Mouse (Mus musculus) T-cell, adult 2 months (primary cell): ENCODE data around the gene Zfp512.
"Not testable (repeated sequence)": the region's sequence is repeated elsewhere in the genome, so short reads cannot be mapped to it uniquely, and the experiment has no call there.

Source experiments
- DNase-seq: peaks from one replicate; pipeline ENCODE4 v3.0.0; 2022; ENCODE audit warnings: low spot score

Zfp512 gene

DNA sequence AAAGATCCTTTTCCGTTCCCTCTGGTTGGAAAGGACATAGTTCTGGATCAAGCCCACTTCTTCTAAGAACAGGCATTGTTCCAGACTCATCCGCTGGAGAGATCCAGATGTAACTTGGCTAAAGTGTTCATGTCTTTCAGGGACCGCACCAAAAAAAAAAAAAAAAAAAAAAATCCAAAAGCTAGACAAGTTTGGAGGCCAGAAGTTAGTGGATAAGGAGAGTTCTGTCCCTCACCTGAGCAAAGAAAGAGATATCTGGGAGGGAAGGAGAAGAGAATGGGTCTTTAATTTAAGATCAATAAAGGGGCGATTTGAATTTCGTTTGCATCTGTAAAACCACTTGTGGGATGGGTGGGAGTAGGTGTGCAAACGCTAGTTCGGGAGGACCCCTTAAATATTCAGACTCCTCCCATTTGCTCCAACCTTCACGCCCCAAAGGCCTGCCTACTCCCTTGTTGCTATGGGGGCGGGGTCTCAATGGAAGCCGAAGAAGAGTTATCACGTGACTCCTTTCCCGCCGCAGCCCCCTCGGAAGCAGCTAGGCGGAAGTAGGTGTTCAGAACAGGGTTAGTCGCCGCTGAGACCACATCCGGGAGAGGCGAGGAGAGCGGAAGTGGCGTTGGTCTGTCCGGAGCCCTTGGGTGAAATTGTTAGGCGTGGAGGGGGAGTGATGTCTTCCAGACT is at the start of gene Zfp512:
Zfp512 (plus strand) TSS at position 554 of the 684 bp plus-strand sequence.
- DNase-seq, result peak; percentile 91

GRCm38 (mm10) chr5:31434727-31435126 is 17.5 kb upstream of the Zfp512 start:
- not testable (repeated sequence) for DNase-seq

DNA sequence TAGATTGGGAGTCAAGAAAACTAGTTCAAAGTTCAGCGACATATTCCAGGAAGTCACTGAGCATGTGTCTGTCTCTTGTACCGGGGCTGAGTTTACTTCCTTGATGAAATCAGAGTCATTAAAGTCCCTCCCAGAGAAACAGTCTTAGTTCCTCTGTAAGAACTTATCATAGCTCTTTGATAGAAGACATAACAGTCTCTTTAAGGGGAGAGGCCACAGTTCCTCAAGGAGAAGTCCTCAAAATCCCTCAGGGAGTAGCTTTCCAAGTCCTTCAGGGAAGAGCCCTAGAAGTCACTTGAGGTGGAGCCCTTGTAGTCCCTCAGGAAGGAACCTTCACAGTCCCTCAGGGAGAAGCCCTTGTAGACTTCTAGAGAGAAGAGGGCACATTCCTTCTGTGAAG is 895 bp upstream of the Zfp512 start:
- DNase-seq, result no peak

GRCm38 (mm10) chr5:31452562-31452878 is 289 bp downstream of the Zfp512 start:
- DNase-seq, result no peak

- DNase-seq, result no peak
Measured at GRCm38 (mm10) chr5:31452886-31453410, 717 bp downstream of the Zfp512 start.

DNA sequence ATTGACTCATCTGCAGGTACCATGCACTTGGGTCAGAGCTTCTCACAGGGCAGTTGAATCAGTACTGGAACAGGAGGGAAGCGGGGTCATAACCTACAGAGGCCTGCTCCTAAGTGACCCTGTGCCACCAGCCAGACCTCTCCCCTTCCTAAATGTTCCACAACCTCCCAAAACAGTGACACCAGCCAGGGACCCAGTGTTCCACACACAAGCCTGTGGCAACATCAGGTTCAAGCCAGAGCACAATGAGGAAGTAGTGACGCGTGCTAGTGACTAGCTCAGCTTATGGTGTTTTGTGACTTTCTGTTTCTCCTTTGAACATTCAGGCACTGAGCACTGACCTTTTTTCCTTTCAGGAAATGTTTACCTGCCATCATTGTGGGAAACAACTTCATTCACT is 15.6 kb downstream of the Zfp512 start:
- DNase-seq, result no peak

- DNase-seq, result no peak
Measured at GRCm38 (mm10) chr5:31469711-31470110, 17.5 kb downstream of the Zfp512 start.

DNA sequence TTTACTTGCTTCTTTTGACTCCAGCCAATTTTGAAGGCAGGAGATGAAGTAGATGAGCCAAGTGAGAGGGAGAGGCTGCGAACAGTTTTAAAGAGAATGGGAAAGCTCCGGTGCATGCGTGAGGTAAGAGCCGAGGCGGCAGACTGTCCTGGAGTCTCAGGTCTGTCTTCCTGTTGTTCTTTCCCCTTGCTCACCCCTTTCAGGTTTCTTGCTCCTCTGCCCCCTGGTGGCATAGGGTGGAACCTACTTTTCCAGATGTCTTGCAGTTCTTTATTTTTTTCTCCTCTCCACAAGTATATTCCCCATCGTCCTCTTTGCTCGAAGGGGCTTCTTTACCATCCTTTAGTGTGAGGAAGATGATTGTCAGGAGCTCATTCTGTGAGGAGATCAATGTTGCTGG is 18.1 kb downstream of the Zfp512 start:
- peak; percentile 48 for DNase-seq

DNA sequence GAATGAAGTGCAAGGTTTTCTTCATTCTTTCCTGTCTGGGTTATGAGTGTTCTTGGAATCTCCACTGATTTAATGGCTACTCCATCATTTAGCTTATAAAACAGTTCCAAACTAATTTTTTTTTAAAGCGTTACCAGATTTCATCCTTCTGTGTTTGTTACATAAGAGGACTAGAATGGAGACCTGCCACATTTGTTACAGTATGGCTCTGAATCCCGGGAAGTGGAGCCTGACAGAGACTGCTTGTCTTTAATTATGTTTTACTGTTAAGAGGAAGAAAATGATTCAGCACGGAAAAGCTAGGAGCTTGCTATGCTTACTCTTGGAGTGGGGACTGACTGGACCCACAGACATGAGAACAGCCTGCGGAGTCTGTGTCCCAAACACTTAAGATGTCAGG is 28.3 kb downstream of the Zfp512 start:
- DNase-seq, result no peak

DNA sequence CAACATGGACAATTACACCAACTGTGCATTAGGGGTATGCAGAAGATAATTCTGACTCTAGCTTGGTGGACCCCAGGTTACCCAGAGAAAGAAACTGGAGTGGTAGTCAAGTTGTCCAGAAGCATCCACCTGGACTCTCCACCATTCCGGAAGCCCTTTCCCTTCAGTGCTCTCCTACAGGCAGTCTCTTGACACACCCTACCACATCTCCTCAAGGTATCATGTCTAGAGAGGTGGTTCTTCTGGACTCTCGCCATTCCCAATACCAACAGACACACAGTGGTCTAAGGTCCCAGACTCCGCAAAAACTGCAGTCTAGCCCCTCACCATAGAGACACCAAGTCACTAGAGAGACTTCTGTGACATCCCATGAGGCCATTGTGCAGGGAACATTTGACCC is 33.2 kb downstream of the Zfp512 start, which contains the start of gene 4930548H24Rik:
4930548H24Rik (plus strand) TSS at position 301 of the 400 bp plus-strand sequence.
- no peak for DNase-seq

- DNase-seq, result no peak
Measured at GRCm38 (mm10) chr5:31487889-31488288, 35.7 kb downstream of the Zfp512 start.

DNA sequence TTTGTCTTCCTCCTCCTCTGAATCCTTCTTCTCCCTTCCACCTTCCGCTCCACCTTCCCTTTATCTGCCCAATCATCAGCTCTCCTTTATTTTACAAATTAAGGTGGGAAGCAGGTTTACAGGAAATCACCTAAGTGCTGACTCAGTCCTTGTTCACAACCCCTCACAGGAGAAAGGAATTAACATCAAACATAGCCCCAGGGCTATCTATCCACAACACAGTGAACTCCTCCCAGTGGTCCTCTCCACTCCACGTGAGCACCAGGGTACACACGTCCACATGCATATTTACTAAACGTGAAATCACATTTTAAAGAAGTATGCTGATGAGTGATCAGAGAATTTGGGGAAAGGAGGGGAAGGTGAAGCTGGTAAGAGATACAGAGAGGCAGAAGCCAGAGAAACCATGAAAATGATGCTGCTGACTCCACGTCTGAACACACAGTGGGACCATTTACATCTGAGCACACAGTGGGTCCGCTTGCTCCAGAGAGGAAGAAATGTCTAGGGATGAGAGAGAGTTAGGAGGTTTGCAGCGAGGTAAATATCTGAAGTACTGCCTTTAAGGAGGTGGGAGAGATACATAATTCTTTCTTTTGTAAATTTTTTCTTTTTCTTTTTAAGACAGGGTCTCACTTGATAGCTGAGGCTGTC is 37.0 kb downstream of the Zfp512 start:
- no peak for DNase-seq

- no peak for DNase-seq
Measured at GRCm38 (mm10) chr5:31492031-31492430, 39.8 kb downstream of the Zfp512 start.

- peak; percentile 82 for DNase-seq
Measured at GRCm38 (mm10) chr5:31494513-31495297, 42.5 kb downstream of the Zfp512 start, which contains the start of gene Gpn1. TSS of gene Gpn1 (plus strand) at chr5:31494741.

DNA sequence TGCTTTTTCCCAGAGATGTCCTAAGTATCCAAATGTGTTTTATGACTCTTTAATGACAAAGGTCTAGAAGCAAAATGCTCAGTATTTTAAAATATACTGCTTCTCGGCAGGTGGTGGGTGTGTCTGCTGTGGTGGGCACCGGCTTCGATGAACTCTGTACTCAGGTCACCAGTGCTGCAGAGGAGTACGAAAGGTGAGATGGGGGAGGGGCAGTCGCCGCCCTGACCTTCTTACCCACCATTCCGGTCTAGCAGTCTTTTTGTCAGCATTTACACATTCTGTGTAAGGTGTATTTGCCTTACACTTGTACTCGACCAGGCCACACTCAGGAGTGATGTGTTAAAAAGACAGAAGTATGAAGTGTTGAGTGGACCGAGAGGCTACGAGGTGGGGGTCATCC is 52.6 kb downstream of the Zfp512 start:
- no peak for DNase-seq

DNA sequence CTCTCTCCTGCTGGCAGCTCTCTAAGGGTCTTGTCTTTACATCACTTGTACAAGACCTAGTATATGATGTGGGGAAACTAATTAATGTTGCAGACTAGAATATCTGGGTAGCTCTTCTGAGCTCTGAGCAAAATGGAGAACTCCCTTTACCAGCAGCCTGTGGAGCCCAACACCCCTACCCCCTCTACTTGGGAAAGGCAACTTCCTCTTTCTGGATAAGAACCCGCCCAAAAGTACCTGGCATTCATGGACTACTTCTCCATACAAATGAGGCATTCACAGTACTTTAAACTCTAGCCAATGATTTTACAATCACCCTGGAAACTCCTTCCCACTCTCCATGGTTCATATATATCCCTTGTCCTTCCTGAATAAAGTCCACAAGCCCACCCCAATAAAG is 60.2 kb downstream of the Zfp512 start:
- no peak for DNase-seq

GRCm38 (mm10) chr5:31520556-31520955 is 68.3 kb downstream of the Zfp512 start:
- DNase-seq, result peak; percentile 28

GRCm38 (mm10) chr5:31526354-31527116 is 74.3 kb downstream of the Zfp512 start, which contains the start of gene Slc4a1ap:
TSS of gene Slc4a1ap (plus strand) at chr5:31526995.
- peak; percentile 78 for DNase-seq

DNA sequence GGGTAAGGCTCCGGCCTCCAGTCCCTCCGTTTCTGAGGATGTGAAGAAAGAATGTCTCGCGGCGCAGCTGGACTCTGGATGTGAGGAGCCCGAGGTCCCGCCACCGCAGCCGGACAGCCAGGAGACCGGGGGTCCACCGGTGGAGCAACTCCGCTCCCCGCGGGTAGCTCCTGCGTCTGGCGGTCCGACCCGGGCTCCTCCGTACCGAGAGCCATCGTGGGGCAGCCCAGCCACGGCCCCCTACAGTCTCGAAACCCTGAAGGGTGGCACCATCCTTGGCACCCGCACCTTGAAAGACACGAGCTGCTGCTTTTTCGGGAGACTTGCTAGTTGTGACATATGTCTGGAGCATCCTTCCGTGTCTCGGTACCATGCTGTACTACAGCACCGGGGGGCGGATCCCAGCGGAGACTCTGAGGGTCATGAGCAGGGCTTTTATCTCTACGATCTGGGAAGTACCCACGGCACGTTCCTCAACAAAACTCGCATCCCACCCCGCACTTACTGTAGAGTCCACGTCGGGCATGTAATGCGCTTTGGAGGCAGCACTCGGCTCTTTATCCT is 75.0 kb downstream of the Zfp512 start:
- DNase-seq, result no peak

- DNase-seq, result not testable (repeated sequence)
Measured at GRCm38 (mm10) chr5:31527707-31528106, 75.5 kb downstream of the Zfp512 start, which contains the start of gene Supt7l. TSS of gene Supt7l (minus strand) at chr5:31527807.

DNA sequence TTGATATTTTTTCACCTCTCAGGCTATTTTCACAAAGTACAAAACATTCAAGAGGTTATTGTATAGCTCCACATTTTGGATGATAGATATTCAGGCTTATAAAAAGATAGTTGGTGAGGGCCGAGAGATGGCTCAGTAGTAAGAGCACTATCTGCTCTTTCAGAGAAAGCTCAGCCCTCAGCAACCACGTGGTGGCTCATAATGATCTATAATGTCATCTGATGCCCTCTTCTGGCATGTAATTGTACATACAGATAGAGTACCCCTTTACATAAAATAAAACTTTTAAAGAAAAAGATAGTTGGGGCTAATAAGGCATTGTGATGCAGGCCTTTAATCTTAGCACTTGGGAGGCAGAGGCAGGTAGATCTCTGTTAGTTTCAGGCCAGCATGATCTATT is 76.3 kb downstream of the Zfp512 start:
- DNase-seq, result peak; percentile 28
